Mouse (Mus musculus): ENCODE results near the gene Msmb. TPM values are rescaled to one million over a fixed set of nuclear protein-coding genes. Genes with fewer than 3 reads are reported as not detected.
"Not testable (repeated sequence)": the region's sequence is repeated elsewhere in the genome, so short reads cannot be mapped to it uniquely, and the experiment has no call there.

The Msmb gene
- polyA plus RNA-seq, 1 experiment from 2014 or later, result not detected

DNA sequence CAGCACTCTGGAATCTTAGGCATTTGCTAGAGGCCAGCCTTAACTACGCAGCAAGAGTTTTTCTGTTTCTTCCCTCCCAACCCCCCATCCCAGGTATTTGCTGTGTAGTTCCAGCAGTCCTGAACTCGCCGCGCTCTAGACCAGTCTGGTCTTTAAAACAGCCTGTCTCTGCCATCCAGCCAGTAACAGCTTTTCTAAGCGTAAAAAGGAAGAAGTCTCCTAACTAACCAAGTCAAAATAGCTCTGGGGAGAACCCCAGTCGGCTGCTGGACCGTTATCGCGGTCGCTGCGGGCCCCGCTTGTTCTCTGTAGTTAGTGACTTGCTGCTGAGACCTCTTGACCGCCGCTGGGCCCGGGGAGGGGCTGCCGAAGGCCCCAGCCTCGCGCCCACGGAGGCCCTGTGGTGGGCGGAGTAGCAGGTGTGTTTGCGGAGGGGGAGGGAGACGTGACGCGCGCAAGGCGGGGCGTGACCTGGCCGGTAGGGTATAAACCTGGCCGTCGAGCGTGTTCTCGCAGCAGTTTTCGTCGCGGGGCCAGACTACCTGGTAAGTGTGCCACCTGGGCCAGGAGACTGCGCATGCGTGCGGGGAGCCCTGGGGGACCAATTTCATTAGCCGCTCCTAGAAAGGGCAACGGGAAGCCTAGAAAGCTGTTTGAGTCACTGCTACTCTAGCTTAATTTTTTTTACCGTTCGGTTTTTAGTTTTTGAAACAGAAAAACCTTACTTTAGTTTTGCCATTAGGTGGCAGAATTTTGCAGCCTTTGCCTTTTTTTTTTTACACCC is 23.6 kb downstream of the Msmb start:
- peak overlapping the region; percentile 61 for H3K9ac ChIP-seq
- H3K4me1 ChIP-seq (ENCODE audit: insufficient read depth), result peaks cover 15% of the 10 kb centered on the region

GRCm38 (mm10) chr14:32166062-32166441 is 24.2 kb downstream of the Msmb start:
- H3K9me3 ChIP-seq (ENCODE audit: low read depth, low read length), result no peaks in the 10 kb centered on the region
- H3K4me1 ChIP-seq (ENCODE audit: insufficient read depth), result peaks cover 9% of the 10 kb centered on the region
- no peak for ATAC-seq (ENCODE audit: insufficient read depth)
- peak overlapping the region; percentile 50 for H3K4me3 ChIP-seq (ENCODE audit: low read depth, low read length)
- H3K9ac ChIP-seq, result no peak overlapping the region
- whole genome bisulfite sequencing, result 43% methylated on average over 2 of the region's 2 CpGs
- no peak for DNase-seq
- H3K27ac ChIP-seq (ENCODE audit: low read depth), result no peak overlapping the region; the same call in 1 of the 2 replicates
- H3K4me2 ChIP-seq, result peak overlapping the region; percentile 96
- no peak for TF ChIP-seq CTCF (IDR thresholded peaks at IDR 0.05; ENCODE audit: low read depth)
- no peaks in the 10 kb centered on the region for H3K27me3 ChIP-seq (ENCODE audit: insufficient read depth, low read length)
- H3K36me3 ChIP-seq (ENCODE audit: insufficient read depth), result 0 out of 2 replicates have a peak, but pooled peaks cover 5% of the 10 kb centered on the region

More for the DNA sequence above, 23.6 kb downstream of the Msmb start:
- H3K36me3 ChIP-seq (ENCODE audit: insufficient read depth), result no peaks in the 10 kb centered on the region
- peak overlapping the region; percentile 96 for H3K4me2 ChIP-seq
- H3K27me3 ChIP-seq (ENCODE audit: insufficient read depth, low read length), result no peaks in the 10 kb centered on the region
- TF ChIP-seq CTCF (IDR thresholded peaks at IDR 0.05; ENCODE audit: low read depth), result no peak
- H3K27ac ChIP-seq (ENCODE audit: low read depth), result peak overlapping the region; percentile 88
- peak overlapping the region; percentile 50 for H3K4me3 ChIP-seq (ENCODE audit: low read depth, low read length)
- H3K9me3 ChIP-seq (ENCODE audit: low read depth, low read length), result no peaks in the 10 kb centered on the region
- DNase-seq (peak; percentile 84), ATAC-seq (ENCODE audit: insufficient read depth) (peak; percentile 87)
- WGBS, result 1% methylated on average over 42 of the region's 42 CpGs

GRCm38 (mm10) chr14:32166840-32167239 is 25.0 kb downstream of the Msmb start:
- DNase-seq (peak; percentile 16), ATAC-seq (ENCODE audit: insufficient read depth) (no peak)
- no peak overlapping the region for H3K9ac ChIP-seq
- peaks cover 7% of the 10 kb centered on the region; the same call in 1 of the 2 replicates for H3K4me1 ChIP-seq (ENCODE audit: insufficient read depth)
- peak overlapping the region; percentile 50; the same call in 1 of the 2 replicates for H3K4me3 ChIP-seq (ENCODE audit: low read depth, low read length)
- 61% methylated on average over 1 of the region's 1 CpGs for WGBS
- 0 out of 2 replicates have a peak, but pooled peaks cover 7% of the 10 kb centered on the region for H3K36me3 ChIP-seq (ENCODE audit: insufficient read depth)
- H3K4me2 ChIP-seq, result peak overlapping the region; percentile 96
- H3K27me3 ChIP-seq (ENCODE audit: insufficient read depth, low read length), result no peaks in the 10 kb centered on the region
- no peak for TF ChIP-seq CTCF (IDR thresholded peaks at IDR 0.05; ENCODE audit: low read depth)
- no peaks in the 10 kb centered on the region for H3K9me3 ChIP-seq (ENCODE audit: low read depth, low read length)
- no peak overlapping the region for H3K27ac ChIP-seq (ENCODE audit: low read depth)

GRCm38 (mm10) chr14:32167326-32167725 is 25.5 kb downstream of the Msmb start:
- Histone ChIP-seq H3K4me2 (peak overlapping the region; percentile 31; the same call in 1 of the 2 replicates), H3K9me3 (ENCODE audit: low read depth, low read length) (no peaks in the 10 kb centered on the region), H3K4me3 (ENCODE audit: low read depth, low read length) (peak overlapping the region; percentile 17; the same call in 1 of the 2 replicates), H3K27me3 (ENCODE audit: insufficient read depth, low read length) (no peaks in the 10 kb centered on the region), H3K9ac (no peak overlapping the region), H3K4me1 (ENCODE audit: insufficient read depth) (peaks cover 7% of the 10 kb centered on the region; the same call in 1 of the 2 replicates), H3K36me3 (ENCODE audit: insufficient read depth) (0 out of 2 replicates have a peak, but pooled peaks cover 11% of the 10 kb centered on the region), H3K27ac (ENCODE audit: low read depth) (no peak overlapping the region; the same call in 1 of the 2 replicates)
- no peak for ATAC-seq (ENCODE audit: insufficient read depth)
- DNase-seq, result no peak
- 74% methylated on average over 5 of the region's 5 CpGs for WGBS
- no peak for TF ChIP-seq CTCF (IDR thresholded peaks at IDR 0.05; ENCODE audit: low read depth)

GRCm38 (mm10) chr14:32168653-32169231 is 26.9 kb downstream of the Msmb start:
- Histone ChIP-seq H3K27me3 (ENCODE audit: insufficient read depth, low read length) (no peaks in the 10 kb centered on the region), H3K9me3 (ENCODE audit: low read depth, low read length) (no peaks in the 10 kb centered on the region), H3K4me3 (ENCODE audit: low read depth, low read length) (no peak overlapping the region), H3K4me1 (ENCODE audit: insufficient read depth) (peaks cover 7% of the 10 kb centered on the region; the same call in 1 of the 2 replicates), H3K4me2 (peak overlapping the region; percentile 31), H3K27ac (ENCODE audit: low read depth) (peak overlapping the region; percentile 77), H3K9ac (no peak overlapping the region; the same call in 1 of the 2 replicates), H3K36me3 (ENCODE audit: insufficient read depth) (peaks cover 23% of the 10 kb centered on the region)
- no peak for TF ChIP-seq CTCF (IDR thresholded peaks at IDR 0.05; ENCODE audit: low read depth)
- DNase-seq, result peak; percentile 19
- WGBS, result 65% methylated on average over 3 of the region's 3 CpGs
- no peak for ATAC-seq (ENCODE audit: insufficient read depth)

DNA sequence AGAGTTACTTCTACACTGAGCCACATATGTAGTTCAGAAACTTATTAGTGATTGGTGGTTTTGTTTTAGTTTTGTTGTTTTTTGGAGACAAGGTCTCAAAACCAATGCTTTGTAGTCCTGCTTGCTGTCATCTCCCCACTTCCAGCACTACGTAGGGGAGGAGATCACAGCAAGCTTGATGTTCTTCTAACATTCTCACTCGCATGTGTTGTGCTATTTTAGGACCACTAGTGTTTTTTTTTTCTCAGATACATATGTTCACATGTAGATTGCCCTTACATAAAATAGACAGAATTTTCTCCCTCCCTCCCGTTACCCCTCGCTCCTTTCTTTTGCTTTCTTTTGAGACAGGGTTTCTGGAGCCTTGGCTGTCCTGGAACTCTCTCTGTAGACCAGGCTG is 28.3 kb downstream of the Msmb start:
- DNase-seq, result no peak
- Histone ChIP-seq H3K9ac (no peak overlapping the region), H3K9me3 (ENCODE audit: low read depth, low read length) (no peaks in the 10 kb centered on the region), H3K27ac (ENCODE audit: low read depth) (no peak overlapping the region), H3K36me3 (ENCODE audit: insufficient read depth) (peaks cover 34% of the 10 kb centered on the region), H3K4me1 (ENCODE audit: insufficient read depth) (peaks cover 6% of the 10 kb centered on the region; the same call in 1 of the 2 replicates), H3K27me3 (ENCODE audit: insufficient read depth, low read length) (no peaks in the 10 kb centered on the region), H3K4me3 (ENCODE audit: low read depth, low read length) (no peak overlapping the region), H3K4me2 (no peak overlapping the region)
- TF ChIP-seq CTCF (IDR thresholded peaks at IDR 0.05; ENCODE audit: low read depth), result no peak
- ATAC-seq (ENCODE audit: insufficient read depth), result no peak
- 94% methylated on average over 4 of the region's 4 CpGs for WGBS

GRCm38 (mm10) chr14:32175310-32175709 is 33.5 kb downstream of the Msmb start:
- no peak overlapping the region for H3K27ac ChIP-seq (ENCODE audit: low read depth)
- H3K4me2 ChIP-seq, result no peak overlapping the region
- H3K4me1 ChIP-seq (ENCODE audit: insufficient read depth), result no peaks in the 10 kb centered on the region
- no peak overlapping the region for H3K9ac ChIP-seq
- no peak for DNase-seq
- H3K4me3 ChIP-seq (ENCODE audit: low read depth, low read length), result no peak overlapping the region
- no peak for TF ChIP-seq CTCF (IDR thresholded peaks at IDR 0.05; ENCODE audit: low read depth)
- 88% methylated on average over 2 of the region's 2 CpGs for WGBS
- H3K9me3 ChIP-seq (ENCODE audit: low read depth, low read length), result no peaks in the 10 kb centered on the region
- no peak for ATAC-seq (ENCODE audit: insufficient read depth)
- H3K27me3 ChIP-seq (ENCODE audit: insufficient read depth, low read length), result no peaks in the 10 kb centered on the region
- peaks cover 52% of the 10 kb centered on the region for H3K36me3 ChIP-seq (ENCODE audit: insufficient read depth)

GRCm38 (mm10) chr14:32176590-32176989 is 34.8 kb downstream of the Msmb start:
- not testable (repeated sequence) for H3K4me1 ChIP-seq (ENCODE audit: insufficient read depth); DNase-seq; H3K4me3 ChIP-seq (ENCODE audit: low read depth, low read length); H3K27me3 ChIP-seq (ENCODE audit: insufficient read depth, low read length); H3K9me3 ChIP-seq (ENCODE audit: low read depth, low read length); H3K9ac ChIP-seq; H3K4me2 ChIP-seq; ATAC-seq (ENCODE audit: insufficient read depth); H3K27ac ChIP-seq (ENCODE audit: low read depth)
- WGBS, result 84% methylated on average over 4 of the region's 5 CpGs
- peaks cover 55% of the 10 kb centered on the region for H3K36me3 ChIP-seq (ENCODE audit: insufficient read depth)

All from lung, embryonic 14.5 days (tissue).